Mouse (Mus musculus) thymus, postnatal 14 days (tissue): ENCODE measurements around the gene Slc46a2.

ENCODE experiments used
- DNase-seq: peaks from one replicate; pipeline ENCODE4 v3.0.0; 2021

Slc46a2 gene

DNA sequence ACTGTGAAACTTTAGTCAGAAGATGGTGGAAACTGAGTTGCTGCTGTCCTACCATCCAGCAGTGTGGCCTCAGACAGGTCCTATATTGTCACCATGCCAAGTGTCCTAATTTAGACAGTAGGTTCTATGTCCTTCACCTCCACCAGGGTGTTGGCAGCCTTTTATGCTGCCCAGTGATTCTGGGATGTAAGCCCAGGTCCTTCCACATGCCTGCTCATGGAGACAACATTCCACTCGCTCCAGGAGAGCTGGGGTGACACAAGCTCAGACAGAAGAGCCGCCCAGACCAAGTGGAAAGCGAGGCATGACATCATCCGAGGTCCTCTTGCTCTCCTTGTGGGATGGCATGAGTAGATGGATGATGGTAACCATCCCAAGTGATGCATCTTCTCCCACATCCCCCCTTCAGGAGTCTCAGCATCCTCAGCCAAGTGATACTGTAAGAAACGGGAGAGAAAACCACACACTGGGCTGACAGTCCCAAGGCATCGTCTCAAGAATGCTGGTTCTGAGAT, 24.7 kb downstream of the Slc46a2 start:
- DNase-seq = no peak

DNA sequence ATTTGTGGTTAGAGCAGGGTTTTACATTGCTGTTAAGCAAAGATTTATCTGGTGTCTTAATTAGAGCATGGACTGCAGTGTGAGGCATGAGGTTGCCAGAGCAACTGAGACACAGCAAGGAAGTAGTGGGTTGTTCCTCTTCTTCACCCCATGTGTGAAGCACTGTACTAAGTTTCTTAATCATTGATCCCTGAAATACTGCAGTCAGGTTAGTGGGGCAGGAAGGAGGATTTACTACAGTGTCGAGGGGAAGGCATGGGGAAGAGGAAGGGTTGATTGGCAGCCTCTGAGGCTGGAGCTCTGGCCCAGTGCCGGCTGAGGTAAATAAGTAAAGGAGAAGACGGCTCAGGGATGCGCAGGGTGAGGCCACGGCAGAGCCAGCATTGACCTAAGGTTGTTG, 26.8 kb downstream of the Slc46a2 start:
- DNase-seq = no peak

DNA sequence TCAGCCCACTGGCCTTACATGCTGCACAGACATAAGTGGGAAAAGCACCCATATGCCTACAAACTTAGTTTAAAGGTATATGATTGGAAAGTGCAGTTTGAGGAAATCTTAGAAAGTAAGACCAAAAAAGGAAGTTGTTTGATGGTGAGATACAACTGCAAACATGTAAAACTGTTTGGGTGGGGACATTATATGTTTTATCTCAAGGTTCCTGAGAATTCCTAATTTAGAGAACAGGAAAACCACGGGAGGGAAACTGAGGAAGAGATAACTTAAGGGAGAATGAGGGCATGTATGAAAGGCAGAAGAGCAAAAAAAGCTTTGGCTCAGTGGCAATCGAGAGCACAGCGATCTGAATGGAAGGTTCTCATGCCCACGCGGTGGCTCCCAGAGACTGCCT, 27.8 kb downstream of the Slc46a2 start:
- DNase-seq = no peak

DNA sequence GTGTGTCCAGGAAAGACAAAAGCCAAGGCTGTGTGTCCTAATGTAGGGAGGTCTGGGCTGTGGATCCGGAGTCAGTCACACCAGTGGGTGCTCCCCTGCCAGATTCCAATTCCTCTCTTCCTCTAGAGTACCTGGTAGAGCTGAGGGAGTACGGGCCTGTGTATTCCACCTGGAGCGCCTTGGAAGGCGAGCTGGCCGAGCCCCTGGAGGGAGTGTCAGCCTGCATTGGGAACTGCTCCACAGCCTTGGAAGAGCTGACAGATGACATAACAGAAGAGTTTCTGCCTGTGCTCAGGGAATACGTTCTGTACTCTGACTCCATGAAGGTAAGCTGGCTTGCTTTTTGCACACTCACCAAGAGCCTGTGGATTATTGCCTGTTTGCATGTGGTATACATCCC, 28.6 kb downstream of the Slc46a2 start:
- DNase-seq = no peak

DNA sequence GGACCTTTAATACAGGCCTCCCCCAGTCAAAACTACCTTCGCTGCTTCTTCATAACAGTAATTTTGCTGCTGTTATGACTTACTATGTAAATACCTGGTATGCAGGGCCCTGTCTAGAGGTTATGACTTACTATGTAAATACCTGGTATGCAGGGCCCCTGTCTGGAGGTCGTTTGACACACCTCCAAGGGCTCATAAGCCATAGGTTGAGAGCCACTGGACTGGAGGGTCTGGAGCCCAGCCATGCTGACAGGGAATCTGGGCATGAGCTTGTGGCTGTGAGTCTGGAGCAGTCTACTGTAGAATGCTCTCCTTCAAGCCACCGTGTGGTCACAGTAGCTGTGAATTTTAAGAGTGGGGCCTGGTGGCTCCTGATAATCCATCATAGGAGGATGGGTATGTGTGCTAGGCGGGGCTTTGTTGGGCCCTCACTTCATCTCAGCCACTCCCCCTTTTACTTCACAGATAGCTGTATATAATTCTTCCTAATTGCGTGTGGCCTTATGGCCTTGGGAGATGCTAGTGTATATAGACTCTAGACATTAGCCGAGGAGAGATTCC, 30.6 kb downstream of the Slc46a2 start:
- no peak for DNase-seq

DNA sequence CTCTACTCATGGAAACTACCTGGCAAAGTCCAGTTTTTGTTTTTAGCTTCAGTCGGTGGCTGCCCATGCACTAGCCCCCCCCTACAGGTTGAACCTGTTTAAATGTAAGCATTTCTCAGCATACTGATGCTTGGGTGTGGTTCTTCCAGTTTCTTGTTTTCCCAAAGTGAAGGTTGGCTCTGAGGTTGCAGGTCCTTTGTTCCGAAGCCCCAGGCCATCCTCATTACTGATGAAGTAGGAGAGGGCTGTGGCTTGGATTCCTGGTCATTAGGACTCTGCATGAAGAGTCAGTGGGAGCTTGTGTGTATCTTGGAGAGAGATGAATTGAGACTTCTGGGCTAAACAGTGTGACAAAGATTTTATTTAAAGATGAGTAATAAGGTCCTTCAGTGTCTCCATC, 33.6 kb downstream of the Slc46a2 start:
- DNase-seq = no peak

DNA sequence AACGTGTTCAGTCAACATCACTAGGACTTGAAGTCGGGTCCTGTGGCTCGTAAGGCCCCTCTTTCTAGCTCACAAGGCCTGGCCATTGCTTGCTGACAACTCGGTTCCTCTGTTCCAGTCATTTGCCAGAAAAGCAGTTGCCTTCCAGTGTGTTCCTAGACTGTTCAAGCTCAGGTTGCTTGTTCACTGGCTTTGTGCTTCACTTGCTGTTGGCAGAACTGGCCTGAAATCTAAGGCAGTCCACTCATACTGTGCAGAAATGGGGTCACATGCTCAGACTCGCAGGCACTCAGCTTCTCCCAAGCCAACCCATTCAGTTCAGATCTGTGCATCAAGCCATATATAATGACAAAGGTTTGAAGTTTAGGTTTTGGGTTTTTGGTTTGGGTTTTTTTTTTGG, 34.1 kb downstream of the Slc46a2 start:
- DNase-seq = no peak

DNA sequence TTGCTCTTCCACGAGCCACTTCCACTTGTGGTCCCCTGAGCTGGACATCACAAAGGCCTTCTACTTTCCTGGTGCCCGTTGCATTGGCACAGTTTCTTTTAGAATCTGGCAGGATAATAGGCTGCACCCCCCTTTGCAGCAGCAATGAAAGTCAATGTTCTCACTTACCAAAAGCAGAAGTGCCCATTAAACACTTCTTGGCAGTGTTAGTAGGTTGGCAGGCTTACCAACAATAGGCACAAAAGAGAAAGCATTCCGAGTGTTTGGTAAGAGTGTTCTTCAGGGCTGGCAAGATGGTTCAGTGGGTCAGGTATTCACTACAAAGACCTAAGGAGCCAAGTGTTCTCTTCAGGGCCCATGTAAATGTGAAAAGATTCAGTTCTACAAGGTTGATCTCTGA, 35.4 kb downstream of the Slc46a2 start:
- DNase-seq = no peak

DNA sequence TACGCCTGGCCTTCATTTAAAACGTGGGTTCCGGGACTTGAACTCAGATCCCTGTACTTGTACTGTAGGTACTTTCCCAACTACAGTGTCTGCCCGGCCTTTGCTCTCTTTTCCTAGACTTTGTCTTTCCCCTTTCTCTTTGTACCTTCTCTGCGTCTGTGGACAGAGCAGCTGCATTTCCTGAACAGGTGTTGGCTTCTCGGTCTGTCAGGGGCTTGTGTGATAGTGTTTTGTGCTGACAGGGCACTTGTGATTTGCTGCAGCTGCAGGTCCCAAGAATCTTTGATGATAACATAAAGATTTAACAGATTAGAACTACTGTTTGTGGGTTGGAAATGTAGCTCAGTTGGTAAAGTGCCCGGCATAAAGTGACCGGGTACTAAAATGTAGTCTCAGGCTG, 36.3 kb downstream of the Slc46a2 start:
- DNase-seq = peak; percentile 68

DNA sequence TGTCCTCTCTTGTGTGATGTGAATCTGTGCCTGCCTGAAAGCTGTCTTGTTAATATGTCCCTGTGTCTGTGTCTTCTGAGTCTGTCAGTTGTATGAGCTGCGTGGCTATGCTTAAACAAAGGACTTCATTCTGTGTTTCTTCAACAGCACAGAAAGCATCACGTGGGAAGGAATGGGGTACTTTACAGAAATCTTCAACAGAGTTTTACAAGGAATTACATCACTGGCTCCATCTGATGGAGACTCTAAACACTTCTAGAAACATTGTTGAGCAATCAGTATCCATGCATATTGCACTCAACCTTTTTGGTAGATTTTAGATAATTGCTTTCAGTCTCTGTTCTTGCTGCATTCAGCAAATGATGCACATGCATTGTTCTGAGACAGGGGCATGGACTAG, 37.8 kb downstream of the Slc46a2 start:
- no peak for DNase-seq

DNA sequence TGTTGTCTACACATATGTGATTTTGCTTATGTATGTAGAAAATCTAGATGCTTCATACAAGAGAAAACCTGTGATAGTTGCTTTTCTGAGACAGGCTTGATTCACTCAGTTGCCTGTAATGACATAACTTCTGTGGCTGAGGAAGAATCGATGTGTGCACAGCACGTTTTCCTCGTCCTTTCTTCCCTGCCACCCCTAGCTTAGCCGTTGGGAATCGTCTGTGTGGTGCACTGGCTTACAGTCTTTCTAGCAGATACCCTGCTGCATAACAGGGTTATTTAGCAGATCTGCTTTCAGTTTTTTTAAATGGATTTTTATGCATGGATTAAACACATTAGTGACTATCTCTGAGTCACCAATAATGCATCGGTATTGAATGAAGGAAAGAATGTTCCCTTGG, 38.3 kb downstream of the Slc46a2 start:
- DNase-seq = no peak

DNA sequence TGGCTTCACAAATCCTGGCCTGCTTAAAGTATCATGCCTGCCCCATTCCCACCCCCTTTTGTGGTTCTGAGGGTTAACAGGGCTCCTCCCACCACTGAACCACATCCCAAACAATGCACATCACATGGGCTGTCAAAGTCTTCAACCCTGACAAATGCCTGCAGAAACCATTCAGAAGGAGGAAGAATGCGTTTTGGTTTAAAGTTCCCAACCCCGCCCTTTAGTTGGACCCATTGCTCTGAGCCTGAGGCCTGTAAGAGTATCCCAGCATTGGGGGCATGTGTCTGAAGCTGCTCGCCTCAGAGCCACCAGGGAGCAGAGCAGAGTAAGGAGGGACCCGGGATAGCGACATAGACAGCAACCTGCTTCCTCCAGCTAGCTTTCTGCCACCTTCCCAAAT, 41.0 kb downstream of the Slc46a2 start:
- DNase-seq = peak; percentile 37

DNA sequence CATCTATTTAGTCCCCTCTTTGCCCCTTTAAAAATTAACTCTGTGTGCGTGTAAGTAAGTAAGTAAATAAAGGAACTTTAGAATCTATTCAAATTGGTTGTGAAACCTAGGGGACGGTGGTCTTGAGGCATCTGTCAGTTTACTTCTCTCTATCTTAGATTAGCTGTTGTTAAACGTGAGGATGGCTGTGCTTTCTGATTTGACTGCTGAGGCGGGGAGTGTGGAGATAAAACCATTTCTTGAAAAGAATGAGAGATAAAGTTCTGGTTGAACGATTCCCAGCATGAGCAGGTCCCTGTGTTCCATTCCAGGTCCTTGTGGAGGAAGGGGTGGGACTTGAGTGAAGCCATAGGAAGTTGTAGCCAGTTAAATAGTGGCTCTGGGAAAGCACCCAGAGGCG, 41.6 kb downstream of the Slc46a2 start:
- DNase-seq = no peak

DNA sequence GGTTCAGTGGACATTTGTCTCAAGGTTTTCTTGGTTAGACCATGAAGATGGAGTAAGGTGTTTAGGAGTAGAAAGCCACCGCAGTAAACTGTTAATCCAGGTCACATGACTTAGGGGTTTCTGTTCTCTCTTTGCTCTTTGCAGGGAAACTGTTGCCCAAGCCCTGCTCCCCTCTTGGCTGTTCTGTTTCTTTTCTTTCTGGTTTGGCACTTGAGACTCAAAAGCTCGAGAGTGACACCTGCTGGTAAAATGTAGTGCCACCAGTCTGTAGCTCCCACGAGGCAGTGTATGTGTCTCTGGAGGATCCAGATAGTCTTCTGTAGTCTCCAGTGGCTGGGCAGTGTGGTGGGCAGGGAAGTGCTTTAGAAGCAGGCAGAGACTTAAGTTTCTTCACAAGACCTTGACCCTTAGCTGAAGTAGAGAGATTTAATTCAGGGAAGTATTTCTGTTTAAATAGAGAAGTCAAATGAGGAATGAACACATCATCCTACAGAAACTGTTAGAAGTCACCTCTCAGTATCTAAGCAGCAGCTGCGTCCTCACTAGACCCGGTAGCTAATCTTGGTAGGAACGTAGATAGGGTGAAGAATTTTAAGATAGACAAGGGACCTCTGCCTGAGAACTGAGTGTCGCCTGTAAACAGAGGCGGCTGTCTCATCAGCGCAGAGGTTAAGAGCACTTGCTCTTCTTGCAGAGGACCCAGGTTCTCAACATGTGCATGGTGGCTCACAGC, 43.8 kb downstream of the Slc46a2 start:
- peak; percentile 82 for DNase-seq

DNA sequence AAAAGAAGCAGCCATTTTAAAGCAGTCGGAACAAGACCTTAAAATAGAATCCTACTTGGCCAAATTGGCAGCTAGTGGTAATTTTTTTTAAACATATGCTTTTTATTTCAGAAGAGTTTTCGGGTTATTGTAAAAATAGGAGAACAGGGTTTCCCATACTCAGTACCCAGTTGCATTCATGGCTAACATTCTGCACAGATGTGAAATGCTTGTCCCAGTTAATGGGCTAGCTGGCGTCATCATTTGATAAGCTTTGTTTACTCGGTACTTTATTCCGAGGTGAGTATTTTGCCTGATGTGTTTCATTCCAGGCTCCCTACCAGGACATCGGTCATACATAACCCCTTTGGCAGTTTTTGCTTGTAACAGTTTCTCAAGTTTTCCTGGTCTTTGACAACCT, 44.4 kb downstream of the Slc46a2 start:
- DNase-seq = no peak

DNA sequence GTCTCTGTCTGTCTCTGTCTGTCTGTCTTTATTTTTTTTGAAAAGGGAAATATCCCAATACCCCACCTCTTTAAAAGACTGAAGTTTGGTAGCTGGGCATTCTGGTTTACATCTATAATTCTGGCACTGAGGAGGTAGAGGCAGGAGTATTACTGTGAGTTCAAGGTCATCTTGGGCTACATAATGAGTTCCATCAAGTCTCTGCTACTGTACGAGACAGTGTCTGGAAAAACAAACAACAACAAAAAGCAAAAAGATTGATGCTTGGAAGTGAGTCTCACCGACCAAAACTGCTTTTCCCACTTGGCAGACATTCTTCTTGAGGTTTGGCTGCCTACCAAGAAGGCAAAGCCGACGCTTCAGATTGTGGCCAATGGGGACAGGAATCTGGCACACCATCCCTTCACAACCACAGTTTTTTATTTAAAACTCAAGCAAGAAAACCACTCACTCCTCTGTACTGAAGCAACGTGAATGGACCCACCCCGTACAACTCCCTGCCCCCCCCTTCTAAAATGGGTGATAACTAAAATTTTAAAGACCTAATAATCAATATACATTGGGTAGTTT, 45.3 kb downstream of the Slc46a2 start:
- DNase-seq = no peak

DNA sequence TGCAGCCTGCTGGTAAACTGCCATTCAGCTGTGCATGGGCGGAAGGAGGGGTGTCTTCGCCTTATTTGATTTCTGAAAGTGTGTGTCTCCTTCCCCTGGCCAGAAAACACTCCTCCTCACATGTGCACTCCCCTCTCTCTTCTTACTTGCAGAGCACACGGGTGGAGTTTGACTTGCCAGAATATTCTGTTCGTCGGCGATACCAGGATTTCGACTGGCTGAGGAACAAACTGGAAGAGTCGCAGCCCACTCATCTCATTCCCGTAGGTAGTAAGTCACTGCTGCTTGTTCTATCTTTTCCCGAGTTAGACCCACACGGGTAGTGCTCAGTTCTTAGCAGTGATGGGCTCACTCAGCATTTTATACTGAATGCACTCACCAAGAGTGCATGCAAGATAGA, 46.8 kb downstream of the Slc46a2 start:
- no peak for DNase-seq

DNA sequence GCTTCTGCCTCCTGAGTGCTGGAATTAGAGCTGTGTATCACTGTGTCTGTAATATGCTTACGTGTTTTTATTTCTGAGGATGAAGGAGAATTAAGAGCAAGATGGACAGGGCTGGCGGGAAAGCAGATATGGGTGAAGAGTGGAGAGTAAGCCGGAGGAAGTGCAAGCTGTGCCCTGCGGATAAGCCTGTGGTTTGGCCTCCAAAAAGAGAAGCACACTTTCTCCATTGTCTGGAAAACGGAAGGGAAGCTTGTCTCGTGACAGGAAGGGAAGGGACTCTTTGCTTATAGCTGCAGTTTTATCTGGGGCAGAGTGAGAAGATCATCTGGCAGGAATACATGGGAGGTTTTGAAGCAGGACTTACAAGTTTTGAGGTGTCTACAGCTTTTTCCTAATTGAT, 51.0 kb downstream of the Slc46a2 start:
- DNase-seq = no peak

DNA sequence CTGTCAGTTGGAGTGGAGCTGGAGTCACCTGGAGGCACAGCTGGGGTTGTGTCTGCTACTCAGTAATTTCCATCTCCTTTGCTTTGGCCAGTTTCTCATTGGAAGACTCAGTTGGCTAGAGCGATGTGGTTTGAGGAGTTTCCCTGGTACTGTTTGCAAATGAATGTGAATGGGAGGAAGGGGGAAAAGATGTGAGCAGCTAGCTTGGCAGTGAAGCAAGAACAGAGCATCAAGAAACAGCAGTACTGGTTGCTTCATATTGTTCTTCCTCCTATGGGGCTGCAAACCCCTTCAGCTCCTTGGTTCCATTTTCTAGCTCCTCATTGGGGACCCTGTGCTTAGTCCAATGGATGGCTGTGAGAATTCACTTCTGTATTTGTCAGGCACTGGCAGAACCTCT, 52.5 kb downstream of the Slc46a2 start:
- DNase-seq = no peak

DNA sequence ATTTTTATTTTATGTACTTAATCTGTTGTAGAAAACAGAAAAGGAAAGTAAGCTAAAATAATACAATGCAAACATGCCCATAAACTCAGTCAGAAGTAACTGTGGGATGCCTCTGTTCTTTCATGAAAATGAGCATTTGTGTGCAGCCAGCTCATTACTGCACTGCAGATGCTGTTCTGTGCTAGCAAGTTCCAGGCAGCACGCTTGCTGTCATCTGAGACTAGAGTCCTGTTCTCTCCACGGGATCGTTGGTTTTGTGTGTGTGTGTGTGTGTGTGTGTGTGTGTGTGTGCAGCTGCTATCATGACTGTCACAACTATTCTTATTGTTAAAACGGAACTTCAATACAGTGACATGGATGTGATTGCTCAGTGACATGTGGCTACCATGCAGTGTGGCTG, 53.0 kb downstream of the Slc46a2 start:
- DNase-seq = no peak

DNA sequence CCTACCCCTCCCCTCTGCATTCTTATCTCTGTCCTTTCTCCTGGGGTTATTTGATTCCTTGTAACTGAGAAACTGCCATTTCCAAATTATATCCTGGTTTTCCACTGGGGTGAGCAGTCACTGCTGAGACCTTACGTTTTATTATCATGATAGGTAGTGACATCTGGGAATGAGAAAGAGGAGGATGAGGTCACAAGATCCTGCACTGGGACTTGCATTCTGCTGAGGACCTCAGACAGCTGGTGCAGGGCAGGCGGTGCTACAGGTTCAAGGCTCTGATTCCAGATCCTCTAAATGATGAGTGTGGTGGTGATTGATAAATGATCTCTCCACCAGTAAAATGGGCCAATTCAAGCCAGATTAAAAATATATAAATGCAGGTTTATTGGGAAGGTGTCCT, 54.4 kb downstream of the Slc46a2 start:
- no peak for DNase-seq

DNA sequence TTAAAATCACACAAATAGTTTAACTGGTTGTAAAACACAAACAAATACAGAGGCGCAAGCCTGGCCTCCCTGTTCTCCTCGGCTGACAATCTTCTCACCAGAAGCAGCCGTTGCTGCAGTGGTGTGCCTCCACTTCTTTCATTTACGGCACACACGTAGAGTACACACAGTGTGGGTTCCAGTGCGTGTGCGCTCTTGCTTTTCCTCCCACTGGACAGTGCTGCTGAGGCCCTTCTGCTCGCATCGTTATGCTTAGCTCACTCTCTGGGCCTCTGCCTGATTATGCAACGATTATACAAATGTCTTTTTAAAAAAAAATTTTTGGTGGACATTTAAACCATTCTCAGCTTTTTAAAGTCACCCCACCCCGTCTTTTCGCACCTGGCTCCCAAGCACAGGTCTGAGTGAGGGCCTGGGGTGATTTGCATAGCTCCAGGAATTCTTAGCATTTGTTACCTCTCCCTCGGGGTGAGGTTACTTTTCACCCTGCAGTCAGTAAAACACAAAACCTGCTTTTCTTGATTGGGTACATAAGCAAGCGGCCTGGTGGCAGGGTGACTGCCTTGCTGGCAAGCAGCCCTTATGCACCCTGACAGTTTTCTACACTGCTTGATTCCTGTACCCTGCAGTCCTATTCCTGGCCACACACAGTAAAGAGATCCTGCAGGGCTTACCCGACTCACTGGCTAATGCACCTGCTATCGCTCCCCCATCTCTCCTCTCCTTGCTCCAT, 55.0 kb downstream of the Slc46a2 start:
- DNase-seq = no peak
